Mouse (Mus musculus) lung, postnatal 4 days (tissue): ENCODE measurements around the gene Sarnp.

ENCODE experiments used
- DNase-seq, 2 experiments: peaks; one replicate each; pipeline ENCODE4 v3.0.0; 2021

The Sarnp gene

DNA sequence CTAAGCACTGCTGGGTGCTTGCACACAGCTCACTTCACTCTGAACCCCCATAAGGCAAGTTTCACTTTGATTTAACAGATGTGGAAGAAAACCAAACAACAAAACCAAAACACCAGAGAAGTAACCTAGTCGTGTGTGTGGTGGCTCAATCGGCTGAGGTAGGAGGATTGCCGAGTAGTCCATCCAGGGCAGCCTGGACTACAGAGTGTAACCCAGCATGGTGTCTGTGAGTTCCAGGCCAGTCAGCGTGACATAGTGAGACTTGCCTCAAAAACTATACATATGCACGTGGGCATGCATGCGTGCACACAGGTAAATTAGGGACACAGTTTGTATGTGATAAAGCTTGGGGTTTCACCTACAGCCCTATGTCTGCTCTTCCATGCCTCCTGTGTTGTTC, 100.3 kb downstream of the Sarnp start:
- DNase-seq: no peak

DNA sequence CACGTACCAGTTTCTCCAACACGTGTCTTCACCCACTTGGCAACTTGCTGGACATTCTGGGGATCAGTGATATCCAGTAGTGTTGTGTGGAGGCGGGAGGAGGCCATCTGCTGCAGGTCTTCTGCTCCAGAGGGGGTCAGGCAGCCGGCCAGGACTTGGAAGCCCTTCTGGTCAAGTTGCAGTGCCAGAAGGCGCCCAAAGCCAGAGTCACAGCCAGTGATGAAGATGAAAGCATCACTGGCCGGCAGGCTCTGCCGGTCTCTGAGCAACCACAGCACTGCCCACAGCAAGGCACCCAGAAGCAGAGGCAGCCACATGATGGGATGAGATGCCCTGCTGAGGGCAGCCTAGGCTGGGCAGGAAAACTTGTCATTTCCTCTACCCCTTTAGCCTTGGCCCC, 101.1 kb downstream of the Sarnp start:
- DNase-seq: peak in 1 of 2 experiments; percentile 64

DNA sequence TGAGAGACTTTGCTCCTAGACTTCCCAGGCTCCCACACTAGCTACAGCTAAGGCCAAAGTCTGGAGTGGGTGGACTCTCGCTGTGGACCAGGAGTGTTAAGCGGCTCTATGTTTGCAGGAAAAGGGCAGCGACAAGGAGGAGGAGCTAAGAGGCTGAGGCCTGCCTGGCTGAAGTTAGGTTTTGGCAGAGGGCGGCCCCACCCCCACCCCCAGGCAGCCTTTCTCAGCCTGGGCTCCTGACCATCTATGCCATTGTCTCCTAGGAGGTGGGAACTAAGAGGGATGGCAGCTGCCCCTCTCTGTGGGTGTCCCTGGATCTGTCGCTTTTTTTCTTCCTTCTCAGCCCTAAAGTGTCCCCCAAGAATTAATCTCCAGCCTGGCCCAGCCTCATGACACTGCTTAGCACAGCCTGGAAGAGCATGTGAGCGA, 102.1 kb downstream of the Sarnp start:
- DNase-seq: peak in 1 of 2 experiments; percentile 53

DNA sequence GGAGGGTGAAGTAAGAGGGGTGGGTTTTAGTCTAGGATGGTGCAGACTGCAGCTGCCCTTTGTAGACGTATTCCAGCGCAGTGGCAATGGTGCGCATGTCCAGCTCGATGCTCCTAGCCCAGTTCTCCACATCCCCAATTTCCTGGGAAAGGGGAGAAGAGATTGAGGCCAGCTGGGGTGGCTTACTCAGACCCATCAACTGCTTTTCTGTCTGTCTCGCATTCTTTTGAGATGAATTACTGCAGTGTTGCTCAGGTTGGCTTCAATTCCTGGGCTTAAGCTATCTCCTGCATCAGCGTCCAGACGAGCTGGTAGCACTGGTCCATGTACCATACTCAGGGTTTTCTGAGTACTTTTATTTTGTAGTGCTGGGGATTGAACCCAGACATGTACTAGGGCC, 102.8 kb downstream of the Sarnp start:
- DNase-seq: no peak

DNA sequence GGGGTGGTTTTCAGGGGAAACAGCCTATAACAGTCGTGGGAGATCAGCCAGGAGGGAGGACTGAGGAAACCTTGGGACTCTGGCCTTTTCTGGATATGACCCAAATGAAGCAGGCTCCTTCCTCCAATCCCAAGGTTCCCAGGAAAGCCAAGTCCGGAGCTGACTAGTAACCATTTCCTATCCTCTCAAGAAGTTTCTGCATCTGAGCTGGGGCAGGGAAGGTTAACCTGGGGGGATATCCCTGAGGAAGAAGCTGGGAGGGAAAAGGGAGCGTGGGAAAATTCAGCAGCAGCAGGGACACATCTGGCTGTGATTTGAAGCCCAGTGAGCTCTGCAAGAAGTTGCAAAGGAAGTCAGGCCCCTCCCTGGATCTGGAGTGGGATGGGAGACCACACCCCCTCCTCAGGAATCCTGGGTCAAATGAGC, 103.6 kb downstream of the Sarnp start:
- DNase-seq: peak in 1 of 2 experiments; percentile 53

DNA sequence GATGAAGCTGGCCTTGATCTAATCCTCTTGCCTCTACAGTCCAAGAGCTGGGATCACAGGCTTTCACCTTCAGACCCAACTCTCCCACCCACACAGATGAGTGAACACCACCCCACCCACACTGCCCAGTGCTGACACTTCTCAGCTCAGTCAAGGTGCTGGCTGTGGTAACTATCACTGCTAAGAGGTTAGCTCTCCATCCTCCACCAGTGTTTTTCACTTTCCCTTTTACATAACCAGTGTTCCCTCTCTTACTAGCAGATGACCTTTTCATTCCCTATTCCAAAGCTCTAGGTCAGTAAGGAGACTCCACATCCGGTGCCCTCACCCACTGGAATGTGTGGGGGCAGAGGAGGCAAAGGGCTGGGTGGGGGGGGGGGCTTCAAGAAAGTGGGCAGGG, 104.1 kb downstream of the Sarnp start:
- no peak for DNase-seq

DNA sequence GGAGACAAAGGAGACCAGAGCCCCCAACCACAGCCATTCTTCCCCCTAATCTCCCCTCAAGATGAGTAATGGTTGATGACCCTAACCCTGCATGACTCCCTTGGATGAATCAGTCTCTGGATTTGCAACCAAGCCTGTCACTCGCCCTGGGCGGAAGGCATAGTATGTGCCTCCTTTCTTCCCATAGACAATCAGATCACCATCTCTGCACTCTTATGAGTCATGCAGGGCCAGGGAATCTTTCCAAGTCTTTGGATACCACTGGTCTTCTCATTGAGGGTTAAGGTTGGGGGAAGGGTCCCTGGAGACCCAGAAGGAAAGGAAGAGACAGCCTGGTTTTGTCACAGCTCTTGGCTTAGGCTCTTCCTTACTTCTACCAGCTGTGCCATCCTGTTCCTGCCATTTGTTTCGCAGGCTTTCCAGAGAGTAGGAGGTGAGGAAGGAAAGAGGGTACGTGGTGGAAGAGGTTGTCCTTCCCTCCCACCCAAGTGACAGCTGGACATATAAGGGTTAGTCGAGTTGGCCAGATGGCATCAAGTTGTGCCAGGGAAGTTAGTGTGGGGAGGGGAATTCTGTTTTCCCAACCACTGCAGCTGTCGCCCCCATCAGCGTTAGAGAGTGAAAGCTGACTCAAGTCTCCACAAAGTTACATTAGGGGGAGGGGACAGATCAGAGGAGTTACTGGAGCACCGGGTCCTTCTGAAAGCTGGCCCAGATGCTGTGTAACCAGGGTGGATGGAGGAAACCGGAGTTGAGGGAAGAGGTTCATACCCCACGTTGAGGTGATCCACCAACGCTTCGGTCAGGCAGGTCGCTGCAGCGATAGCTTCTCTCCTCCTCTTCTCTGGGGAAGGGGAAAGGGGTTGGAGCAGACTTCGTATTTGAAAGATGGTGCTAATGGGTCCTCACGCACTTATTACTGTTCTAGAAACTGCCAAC, 105.0 kb downstream of the Sarnp start:
- DNase-seq: no peak

DNA sequence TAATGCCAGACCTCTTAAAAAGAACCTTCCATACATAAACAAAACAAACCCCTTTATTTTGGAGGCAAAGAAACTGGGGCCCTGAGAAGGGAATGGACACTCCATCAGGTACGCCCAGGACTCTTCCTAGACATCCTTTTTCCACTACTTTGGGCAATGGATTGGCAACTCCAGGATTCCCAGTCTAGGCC, 105.6 kb downstream of the Sarnp start, which contains the start of gene Rdh5:
Rdh5 (minus strand) TSS at position 67 of the 191 bp plus-strand sequence.
- no peak for DNase-seq

DNA sequence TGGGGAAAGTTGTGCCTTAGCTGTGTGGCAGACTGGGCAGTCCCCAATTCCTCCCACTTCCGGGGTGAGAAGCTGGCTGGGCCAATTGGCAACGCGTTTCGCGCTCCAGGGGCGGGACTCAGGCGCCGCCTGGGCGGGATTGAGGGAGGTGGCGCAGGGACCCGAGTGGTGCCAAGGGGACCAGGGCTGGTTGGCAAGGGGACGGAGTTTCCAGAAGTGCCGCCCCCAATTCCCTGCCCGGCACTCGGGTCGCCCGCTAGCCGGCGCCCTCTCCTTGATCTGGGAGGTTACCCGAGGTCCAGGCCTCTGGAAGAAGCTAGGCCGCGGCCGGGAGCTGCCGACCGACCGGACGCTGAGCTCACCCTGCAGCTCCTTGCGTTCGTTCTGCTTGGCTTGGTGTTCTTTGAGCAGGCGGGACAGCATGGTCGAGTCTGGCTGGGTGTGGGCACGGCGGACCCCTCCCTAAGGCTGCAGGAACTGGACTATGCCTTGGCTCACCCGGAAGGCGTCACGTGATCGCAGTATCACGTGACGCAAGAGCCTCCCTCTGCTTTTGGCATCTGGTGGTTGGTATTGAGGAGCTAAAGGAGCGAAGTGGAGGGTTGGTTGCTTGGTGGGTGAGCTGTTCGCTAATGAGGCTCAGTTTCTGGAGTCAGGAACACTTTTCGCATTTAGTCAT, 106.0 kb downstream of the Sarnp start:
- peak; percentile 97 to 98 for DNase-seq

DNA sequence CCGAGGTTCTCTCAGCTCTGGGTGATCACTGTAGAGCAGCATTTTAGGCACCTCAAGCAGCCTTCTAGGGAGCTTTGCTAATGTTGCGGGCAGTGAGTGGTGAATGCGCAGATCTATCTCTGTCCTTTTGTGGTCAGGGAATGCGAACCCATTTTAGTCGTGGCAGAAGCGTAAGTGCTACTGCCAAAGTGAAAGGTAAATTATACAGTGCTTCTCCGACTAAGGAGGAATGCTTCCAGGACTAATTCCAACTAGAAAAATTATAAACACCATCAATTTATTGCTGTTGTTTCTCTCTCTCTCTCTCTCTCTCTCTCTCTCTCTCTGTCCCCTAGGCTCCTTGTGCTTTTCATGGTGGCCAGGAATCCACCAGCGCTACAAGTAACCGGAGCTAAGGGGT, 106.8 kb downstream of the Sarnp start, which contains the start of gene Bloc1s1:
Bloc1s1 (minus strand) TSS at position 101 of the 400 bp plus-strand sequence.
- DNase-seq: no peak
